ENCODE assay signal across 8 mouse cellular contexts in genomic region chr17:70872936-70873777, GRCm38 (mm10). TPM values are rescaled to one million over a fixed set of nuclear protein-coding genes. Genes with fewer than 3 reads are reported as not detected.
DNase-seq lines count a peak whose midpoint lies in the region; ATAC-seq and TF ChIP-seq lines count a peak whose summit lies in the region.

No protein-coding gene starts in this region.

- in situ Hi-C loops in ES-E14 (cut with MboI; ENCODE audit: low sequenced_read_pairs in 2 of 2, unreplicated experiment in 2 of 2): no loop called here

- no peaks in the 10 kb centered on the region for H3K36me3 ChIP-seq in heart, embryonic 10.5 days
- no peaks in the 10 kb centered on the region for H3K36me3 ChIP-seq in ES-E14 (ENCODE audit: control insufficient read depth, insufficient read depth, low read length, poor library complexity, severe bottlenecking)
- no peaks in the 10 kb centered on the region for H3K36me3 ChIP-seq in forebrain, embryonic 10.5 days (replicated peaks)
- no peaks in the 10 kb centered on the region for H3K36me3 ChIP-seq in midbrain, embryonic 15.5 days (replicated peaks)

- H3K4me1 ChIP-seq in heart, embryonic 10.5 days: peaks cover 21% of the 10 kb centered on the region
- peaks cover 5 to 16% of the 10 kb centered on the region in 2 experiments; a peak in 3 of 4 replicates for H3K4me1 ChIP-seq in ES-E14 (ENCODE audit: control insufficient read depth in 2 of 2, insufficient read depth in 2 of 2, low read length in 2 of 2, poor library complexity in 1 of 2)
- peaks cover 34% of the 10 kb centered on the region for H3K4me1 ChIP-seq in forebrain, embryonic 10.5 days
- H3K4me1 ChIP-seq in midbrain, embryonic 15.5 days: peaks cover 20% of the 10 kb centered on the region

- peak; percentile 77 for ATAC-seq in midbrain, embryonic 15.5 days (replicated peaks)

- peak overlapping the region; percentile 6; the same call in 1 of the 2 replicates for H3K27ac ChIP-seq in heart, embryonic 10.5 days
- peak overlapping the region; percentile 95 for H3K27ac ChIP-seq in ES-E14 (ENCODE audit: insufficient read depth, low read depth, low read length, poor library complexity, severe bottlenecking)
- peak overlapping the region; percentile 90 for H3K27ac ChIP-seq in forebrain, embryonic 10.5 days
- peak overlapping the region; percentile 27 for H3K27ac ChIP-seq in midbrain, embryonic 15.5 days

- no peaks in the 10 kb centered on the region for H3K9me3 ChIP-seq in heart, embryonic 10.5 days
- H3K9me3 ChIP-seq in ES-E14 (ENCODE audit: control insufficient read depth, insufficient read depth, low read depth, low read length): no peaks in the 10 kb centered on the region
- no peaks in the 10 kb centered on the region for H3K9me3 ChIP-seq in forebrain, embryonic 10.5 days
- H3K9me3 ChIP-seq in midbrain, embryonic 15.5 days: no peaks in the 10 kb centered on the region

- H3K4me2 ChIP-seq in midbrain, embryonic 15.5 days: peak overlapping the region; percentile 60

- no peaks in the 10 kb centered on the region for H3K27me3 ChIP-seq in heart, embryonic 10.5 days (ENCODE audit: insufficient read depth, poor library complexity, severe bottlenecking)
- no peaks in the 10 kb centered on the region for H3K27me3 ChIP-seq in forebrain, embryonic 10.5 days (ENCODE audit: poor library complexity, severe bottlenecking)
- no peaks in the 10 kb centered on the region for H3K27me3 ChIP-seq in midbrain, embryonic 15.5 days (replicated peaks)

- 34% methylated on average over 21 of the region's 21 CpGs for WGBS in heart, embryonic 10.5 days
- WGBS in forebrain, embryonic 10.5 days: 13% methylated on average over 21 of the region's 21 CpGs
- 7% methylated on average over 21 of the region's 21 CpGs for WGBS in midbrain, embryonic 15.5 days

- peak overlapping the region; percentile 47 for H3K4me3 ChIP-seq in heart, embryonic 10.5 days
- peak overlapping the region; percentile 44 to 52 for H3K4me3 ChIP-seq in ES-E14 (ENCODE audit: insufficient read depth in 1 of 2, low read depth in 1 of 2, low read length in 2 of 2, poor library complexity in 1 of 2, severe bottlenecking in 1 of 2)
- peak overlapping the region; percentile 45 for H3K4me3 ChIP-seq in forebrain, embryonic 10.5 days
- H3K4me3 ChIP-seq in midbrain, embryonic 15.5 days: peak overlapping the region; percentile 34

- DNase-seq in heart, embryonic 10.5 days (ENCODE audit: low spot score): peak; percentile 80
- DNase-seq in heart, postnatal 4 days: no peak
- DNase-seq in ES-E14 (ENCODE audit: low read depth, low spot score): peak; percentile 63
- DNase-seq in forebrain, embryonic 10.5 days (ENCODE audit: extremely low spot score, low spot score): peak; percentile 67
- DNase-seq in layer of hippocampus, postnatal 36 days: peak; percentile 33 to 38
- DNase-seq in gastrocnemius, postnatal 25 days: no peak
- no peak for DNase-seq in urinary bladder, adult 2 months (ENCODE audit: low spot score)

- peak overlapping the region; percentile 76 for H3K9ac ChIP-seq in ES-E14 (ENCODE audit: insufficient read depth, low read depth, low read length, poor library complexity, severe bottlenecking)
- peak overlapping the region; percentile 7 for H3K9ac ChIP-seq in midbrain, embryonic 15.5 days

TF ChIP-seq in ES-E14, 5 proteins besides CTCF, POLR2A, EP300 and RAD21:
- TF ChIP-seq ZNF384 (IDR thresholded peaks at IDR 0.05; ENCODE audit: low read depth, low read length) (no peak), MAFK (IDR thresholded peaks at IDR 0.05; ENCODE audit: insufficient read depth, low read depth, low read length) (no peak), ZC3H11A (IDR thresholded peaks at IDR 0.05; ENCODE audit: borderline replicate concordance, low read depth, low read length) (no peak)

RNA-seq across cellular contexts. Expression of gene Tgif1, which starts 19.8 kb away (rescaled TPM):
- polyA plus RNA-seq in heart, embryonic 10.5 days (2016; fragmentation: Nextera tagmentation; extraction: Ambion mirVana): 31.5 and 58.1 TPM in 2 replicates
- total RNA-seq in heart, postnatal 4 days (2021): 10 to 100 TPM; 13.7 to 15.5 TPM
- total RNA-seq in ES-E14 (2012; rRNA removed): 74.6 and 87.1 TPM in 2 replicates
- polyA plus RNA-seq in forebrain, embryonic 10.5 days (2016; fragmentation: Nextera tagmentation; extraction: Ambion mirVana): 80.2 and 89.6 TPM in 2 replicates
- 1 to 10 TPM; 1.9 to 2.0 TPM for total RNA-seq in layer of hippocampus, postnatal 36 days (2021)
- 11.4 and 11.5 TPM in 2 replicates for polyA plus RNA-seq in midbrain, embryonic 15.5 days (2015; fragmentation: Nextera tagmentation; extraction: Ambion mirVana)
- 1 to 10 TPM; 3.8 to 4.4 TPM for total RNA-seq in gastrocnemius, postnatal 25 days (2021)
- polyA plus RNA-seq in urinary bladder, adult 2 months (2012; rRNA removed): 77.2 and 79.5 TPM in 2 replicates

Comparison
In these comparisons a context has a peak if more than half of its experiments do, and no peak if none do; other contexts are left out.
1. DNase-seq: peak in heart, embryonic 10.5 days (single experiment), ES-E14 (single experiment), forebrain, embryonic 10.5 days (single experiment) and layer of hippocampus, postnatal 36 days (2 of 2); none in heart, postnatal 4 days (single experiment), gastrocnemius, postnatal 25 days (single experiment) and urinary bladder, adult 2 months (single experiment).
2. H3K27ac ChIP-seq: peak in every context shown above with its lines; median percentile 95 in ES-E14; 90 in forebrain, embryonic 10.5 days; 27 in midbrain, embryonic 15.5 days; 6 in heart, embryonic 10.5 days.
3. Peak in every context shown above with its lines, with median percentiles within 50 percentile points of each other: H3K4me3 ChIP-seq.